9 mouse cellular contexts compared by ENCODE assay signal in the genomic region with DNA sequence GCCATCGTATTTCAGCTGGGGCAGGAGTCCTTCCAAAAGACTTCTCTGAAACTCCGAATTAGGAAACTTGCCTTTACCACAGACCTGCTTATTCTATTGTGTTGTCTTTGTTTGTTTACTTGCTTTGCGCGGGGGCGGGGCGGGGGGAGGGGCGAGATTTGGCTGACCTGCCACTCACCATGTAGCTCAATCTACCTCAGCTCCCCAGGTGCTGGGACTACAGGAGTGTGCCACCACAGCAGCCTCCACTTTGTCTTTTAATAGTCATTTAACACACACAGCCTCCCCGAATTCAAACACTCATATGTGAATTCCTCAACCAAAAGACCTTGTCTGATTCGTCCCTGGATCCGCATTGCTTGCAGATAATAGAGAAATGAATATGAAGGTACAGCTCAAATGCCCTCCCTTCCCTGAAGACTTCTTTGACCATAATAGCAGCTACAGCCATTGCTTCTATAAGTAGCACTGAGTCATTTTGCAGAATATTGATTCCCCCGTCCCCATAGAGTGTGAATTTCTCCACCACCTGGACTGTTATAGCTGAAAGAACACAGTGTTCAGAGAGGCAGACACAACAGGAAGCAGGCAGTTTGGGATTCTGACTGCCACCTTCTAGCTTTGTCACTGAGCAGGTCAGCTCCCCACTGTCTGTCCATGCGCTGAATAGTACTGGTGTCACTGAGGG. TPM values are rescaled to one million over a fixed set of nuclear protein-coding genes. Genes with fewer than 3 reads are reported as not detected.
DNase-seq lines count a peak whose midpoint lies in the region; ATAC-seq and TF ChIP-seq lines count a peak whose summit lies in the region.
"Had no signal": no experiment of that assay in that cellular context is flagged by ENCODE, and none has a peak within 500 bp of the region (broad histone marks: within the 10 kb centered on the region; RNA-seq: fewer than 3 reads in every experiment).

No protein-coding gene starts in this region.

- no peaks in the 10 kb centered on the region for H3K27me3 ChIP-seq in kidney, embryonic 16.5 days (ENCODE audit: insufficient read depth, low read length)
- H3K27me3 ChIP-seq in forebrain, postnatal 0 days (ENCODE audit: insufficient read depth, low read length): no peaks in the 10 kb centered on the region
- peaks cover 21% of the 10 kb centered on the region for H3K27me3 ChIP-seq in midbrain, embryonic 12.5 days

- H3K9ac ChIP-seq in kidney, embryonic 16.5 days (replicated peaks; ENCODE audit: low read length): peak overlapping the region; percentile 43; the same call in 1 of the 2 replicates
- peak overlapping the region; percentile 31 for H3K9ac ChIP-seq in forebrain, postnatal 0 days
- peak overlapping the region; percentile 47; the same call in 1 of the 2 replicates for H3K9ac ChIP-seq in midbrain, embryonic 12.5 days (replicated peaks)

- no peak for TF ChIP-seq POLR2A in bone marrow, adult 2 months (IDR thresholded peaks at IDR 0.05; ENCODE audit: borderline replicate concordance, control insufficient read depth, low read depth, low read length)

- peak overlapping the region; percentile 25; the same call in 1 of the 2 replicates for H3K27ac ChIP-seq in kidney, embryonic 16.5 days (ENCODE audit: low read length)
- H3K27ac ChIP-seq in bone marrow, adult 2 months (ENCODE audit: control insufficient read depth, insufficient read depth, low read depth, low read length, poor library complexity): peak overlapping the region; percentile 39
- H3K27ac ChIP-seq in forebrain, postnatal 0 days (ENCODE audit: low read depth, low read length): peak overlapping the region; percentile 62
- peak overlapping the region; percentile 52; the same call in 1 of the 2 replicates for H3K27ac ChIP-seq in midbrain, embryonic 12.5 days (replicated peaks)

- peaks cover 19% of the 10 kb centered on the region for H3K4me1 ChIP-seq in kidney, embryonic 16.5 days (ENCODE audit: insufficient read depth, low read length)
- H3K4me1 ChIP-seq in bone marrow, adult 2 months (ENCODE audit: control insufficient read depth, insufficient read depth, low read length): peaks cover 7% of the 10 kb centered on the region; the same call in 1 of the 2 replicates
- H3K4me1 ChIP-seq in forebrain, postnatal 0 days (ENCODE audit: insufficient read depth): peaks cover 7% of the 10 kb centered on the region; the same call in 1 of the 2 replicates
- H3K4me1 ChIP-seq in midbrain, embryonic 12.5 days: peaks cover 21% of the 10 kb centered on the region

- H3K36me3 ChIP-seq in kidney, embryonic 16.5 days (ENCODE audit: insufficient read depth, low read length): no peaks in the 10 kb centered on the region
- no peaks in the 10 kb centered on the region for H3K36me3 ChIP-seq in forebrain, postnatal 0 days (ENCODE audit: insufficient read depth)
- H3K36me3 ChIP-seq in midbrain, embryonic 12.5 days: no peaks in the 10 kb centered on the region

- no peak for ATAC-seq in kidney, embryonic 16.5 days (ENCODE audit: low FRiP score, low TSS enrichment)
- ATAC-seq in forebrain, postnatal 0 days: no peak
- ATAC-seq in midbrain, embryonic 12.5 days (ENCODE audit: low FRiP score, low read depth): no peak

- DNase-seq in kidney, adult 18-20 months: no peak
- no peak for DNase-seq in forebrain, postnatal 0 days
- no peak for DNase-seq in ovary, postnatal 10 days (ENCODE audit: low spot score)
- DNase-seq in adrenal gland, postnatal 14 days: no peak
- DNase-seq in cerebellum, adult 11 months: no peak
- DNase-seq: adrenal gland, postnatal 10 days had no signal

- peak overlapping the region; percentile 97 for H3K4me3 ChIP-seq in kidney, embryonic 16.5 days (ENCODE audit: low read length)
- peak overlapping the region; percentile 37 for H3K4me3 ChIP-seq in bone marrow, adult 2 months (replicated peaks; ENCODE audit: control insufficient read depth, low read depth, low read length)
- H3K4me3 ChIP-seq in forebrain, postnatal 0 days (ENCODE audit: low read depth, low read length): peak overlapping the region; percentile 96
- H3K4me3 ChIP-seq in midbrain, embryonic 12.5 days: peak overlapping the region; percentile 95

- TF ChIP-seq CTCF in bone marrow, adult 2 months (IDR thresholded peaks at IDR 0.05; ENCODE audit: control insufficient read depth, insufficient read depth, low read length): no peak
- no peak for TF ChIP-seq CTCF in forebrain, postnatal 0 days (IDR thresholded peaks at IDR 0.05; ENCODE audit: low read depth)

- peak overlapping the region; percentile 88 for H3K4me2 ChIP-seq in kidney, embryonic 16.5 days (replicated peaks; ENCODE audit: low read depth, low read length)
- peak overlapping the region; percentile 77 for H3K4me2 ChIP-seq in forebrain, postnatal 0 days (ENCODE audit: low read depth)
- H3K4me2 ChIP-seq in midbrain, embryonic 12.5 days (replicated peaks): peak overlapping the region; percentile 82

- 29% methylated on average over 12 of the region's 12 CpGs for WGBS in kidney, embryonic 16.5 days
- 32% methylated on average over 12 of the region's 12 CpGs for WGBS in bone marrow, adult 2 months
- 24% methylated on average over 12 of the region's 12 CpGs for WGBS in forebrain, postnatal 0 days
- WGBS in midbrain, embryonic 12.5 days: 34% methylated on average over 12 of the region's 12 CpGs

- no peaks in the 10 kb centered on the region for H3K9me3 ChIP-seq in kidney, embryonic 16.5 days (ENCODE audit: low read length)
- H3K9me3 ChIP-seq in forebrain, postnatal 0 days (ENCODE audit: low read length): no peaks in the 10 kb centered on the region
- no peaks in the 10 kb centered on the region for H3K9me3 ChIP-seq in midbrain, embryonic 12.5 days

RNA-seq across cellular contexts. Expression of a gene that starts 1.1 kb away (rescaled TPM):
- polyA plus RNA-seq in kidney, embryonic 16.5 days (2015; fragmentation: Nextera tagmentation; extraction: Ambion mirVana): 16.6 and 18.7 TPM in 2 replicates
- polyA plus RNA-seq in bone marrow, adult 2 months (2011; ENCODE audit: insufficient read depth, insufficient read length, low replicate concordance, missing spikeins): 10.5 and 38.2 TPM in 2 replicates
- 18.8 and 19.5 TPM in 2 replicates for total RNA-seq in forebrain, postnatal 0 days (2014; rRNA removed)
- polyA plus RNA-seq in forebrain, postnatal 0 days (2015; fragmentation: Nextera tagmentation; extraction: Ambion mirVana): 14.8 and 18.6 TPM in 2 replicates
- 15.7 and 16.4 TPM in 2 replicates for polyA plus RNA-seq in midbrain, embryonic 12.5 days (2016; fragmentation: Nextera tagmentation; extraction: Ambion mirVana)
- total RNA-seq in adrenal gland, postnatal 14 days (2021): 33.7 and 42.3 TPM in 2 replicates

RNA-seq across cellular contexts. Expression of a gene that starts 40.5 kb away (rescaled TPM):
- polyA plus RNA-seq in kidney, embryonic 16.5 days (2015; fragmentation: Nextera tagmentation; extraction: Ambion mirVana): 41.6 and 43.4 TPM in 2 replicates
- 3.8 and 10.9 TPM in 2 replicates for polyA plus RNA-seq in bone marrow, adult 2 months (2011; ENCODE audit: insufficient read depth, insufficient read length, low replicate concordance, missing spikeins)
- total RNA-seq in forebrain, postnatal 0 days (2014; rRNA removed): 37.1 and 41.3 TPM in 2 replicates
- polyA plus RNA-seq in forebrain, postnatal 0 days (2015; fragmentation: Nextera tagmentation; extraction: Ambion mirVana): 37.2 and 41.3 TPM in 2 replicates
- polyA plus RNA-seq in midbrain, embryonic 12.5 days (2016; fragmentation: Nextera tagmentation; extraction: Ambion mirVana): 9.6 and 9.7 TPM in 2 replicates
- total RNA-seq in adrenal gland, postnatal 14 days (2021): 831 and 917 TPM in 2 replicates

Comparison
In these comparisons a context has a peak if more than half of its experiments do, and no peak if none do; other contexts are left out.
1. H3K4me3 ChIP-seq: peak in every context shown above with its lines; median percentile 97 in kidney, embryonic 16.5 days; 96 in forebrain, postnatal 0 days; 95 in midbrain, embryonic 12.5 days; 37 in bone marrow, adult 2 months.